Mouse (Mus musculus) urinary bladder, postnatal 25 days (tissue): ENCODE measurements around the gene Cfd.
A peak's percentile ranks its signal among the peaks of the same experiment; 100 is the strongest.

ENCODE experiments used
- DNase-seq: peaks from one replicate; pipeline ENCODE4 v3.0.0; 2022; ENCODE audit warnings: low spot score

The Cfd gene

GRCm38 (mm10) chr10:79918231-79919078, 27.8 kb downstream of the Cfd start:
- DNase-seq: no peak

- DNase-seq: no peak
Measured at GRCm38 (mm10) chr10:79919251-79919849, 28.7 kb downstream of the Cfd start.

- DNase-seq: no peak
Measured at GRCm38 (mm10) chr10:79920056-79920890, 29.6 kb downstream of the Cfd start.

- no peak for DNase-seq
Measured at GRCm38 (mm10) chr10:79920958-79921535, 30.4 kb downstream of the Cfd start, which contains the start of gene R3hdm4. Gene R3hdm4 (minus strand): TSS chr10:79921208.

GRCm38 (mm10) chr10:79921572-79921971, 30.9 kb downstream of the Cfd start:
- DNase-seq: no peak

- DNase-seq: peak; percentile 94
Measured at GRCm38 (mm10) chr10:79924998-79925784, 34.5 kb downstream of the Cfd start.

GRCm38 (mm10) chr10:79925785-79926490, 35.3 kb downstream of the Cfd start:
- DNase-seq: no peak

- DNase-seq: peak; percentile 88
Measured at GRCm38 (mm10) chr10:79926491-79927323, 36.1 kb downstream of the Cfd start, which contains the start of gene Arid3a. Gene Arid3a (plus strand): TSS chr10:79927043.

GRCm38 (mm10) chr10:79927324-79928029, 36.8 kb downstream of the Cfd start:
- DNase-seq: no peak

GRCm38 (mm10) chr10:79928030-79928694, 37.5 kb downstream of the Cfd start:
- DNase-seq: no peak

- no peak for DNase-seq
Measured at GRCm38 (mm10) chr10:79928907-79929701, 38.5 kb downstream of the Cfd start.

GRCm38 (mm10) chr10:79929967-79930825, 39.5 kb downstream of the Cfd start:
- DNase-seq: no peak

- DNase-seq: no peak
Measured at GRCm38 (mm10) chr10:79930826-79931186, 40.2 kb downstream of the Cfd start.

- no peak for DNase-seq
Measured at GRCm38 (mm10) chr10:79931797-79932196, 41.1 kb downstream of the Cfd start.

GRCm38 (mm10) chr10:79932736-79933135, 42.1 kb downstream of the Cfd start:
- no peak for DNase-seq

- DNase-seq: no peak
Measured at GRCm38 (mm10) chr10:79933145-79933679, 42.6 kb downstream of the Cfd start.
